In the genomic region with DNA sequence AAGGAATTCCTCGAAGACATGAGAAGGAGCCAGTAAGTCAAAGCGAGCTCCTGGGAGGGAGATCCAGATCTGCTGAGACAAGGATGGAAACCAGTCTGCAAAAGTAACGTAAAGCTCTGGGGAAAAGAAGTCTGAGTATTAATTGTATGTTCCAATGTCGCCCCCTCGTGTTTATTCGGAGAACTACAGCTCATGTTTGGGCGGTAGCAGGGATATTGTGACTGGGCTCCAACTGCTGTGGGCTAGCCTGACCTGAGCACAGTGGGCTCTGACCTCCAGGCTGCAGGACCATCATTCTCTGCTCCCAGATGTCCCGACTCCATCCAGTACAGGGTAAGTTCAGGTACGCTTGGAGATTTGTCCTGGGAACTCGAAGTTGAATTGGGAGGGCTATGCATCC, we compare ENCODE assay signal across 8 mouse cellular contexts. TPM values are rescaled to one million over a fixed set of nuclear protein-coding genes. Genes with fewer than 3 reads are reported as not detected.
A peak's percentile ranks its signal among the peaks of the same experiment; 100 is the strongest.
DNase-seq lines count a peak whose midpoint lies in the region; ATAC-seq and TF ChIP-seq lines count a peak whose summit lies in the region.

No protein-coding gene starts in this region.

- ATAC-seq in kidney, postnatal 0 days (replicated peaks; ENCODE audit: low FRiP score, low read depth): peak; percentile 43; the same call in 1 of the 2 replicates
- ATAC-seq in liver, embryonic 13.5 days (ENCODE audit: low read depth): no peak
- ATAC-seq in neural tube, embryonic 12.5 days (ENCODE audit: low FRiP score, low read depth): peak; percentile 44; the same call in 1 of the 2 replicates

- H3K4me1 ChIP-seq in kidney, postnatal 0 days (replicated peaks; ENCODE audit: insufficient read depth, low read length): no peaks in the 10 kb centered on the region
- H3K4me1 ChIP-seq in liver, embryonic 13.5 days (replicated peaks): no peaks in the 10 kb centered on the region
- no peaks in the 10 kb centered on the region for H3K4me1 ChIP-seq in neural tube, embryonic 12.5 days

- no peak overlapping the region for H3K4me3 ChIP-seq in kidney, postnatal 0 days (replicated peaks; ENCODE audit: low read depth, low read length)
- H3K4me3 ChIP-seq in liver, embryonic 13.5 days (replicated peaks): no peak overlapping the region
- no peak overlapping the region for H3K4me3 ChIP-seq in neural tube, embryonic 12.5 days

- no peaks in the 10 kb centered on the region for H3K9me3 ChIP-seq in kidney, postnatal 0 days (replicated peaks; ENCODE audit: low read length)
- H3K9me3 ChIP-seq in liver, embryonic 13.5 days (replicated peaks): no peaks in the 10 kb centered on the region
- H3K9me3 ChIP-seq in neural tube, embryonic 12.5 days: no peaks in the 10 kb centered on the region

- peak; percentile 89 for TF ChIP-seq CTCF in kidney, postnatal 0 days (IDR thresholded peaks at IDR 0.05; ENCODE audit: low read depth)

- 15% methylated on average over 10 of the region's 10 CpGs for WGBS in kidney, postnatal 0 days
- WGBS in liver, embryonic 13.5 days (ENCODE audit: insufficient replicate concordance): 9% methylated on average over 10 of the region's 10 CpGs
- 14% methylated on average over 10 of the region's 10 CpGs for WGBS in neural tube, embryonic 12.5 days

- no peaks in the 10 kb centered on the region for H3K36me3 ChIP-seq in kidney, postnatal 0 days (ENCODE audit: insufficient read depth, low read length)
- H3K36me3 ChIP-seq in liver, embryonic 13.5 days: no peaks in the 10 kb centered on the region
- H3K36me3 ChIP-seq in neural tube, embryonic 12.5 days: no peaks in the 10 kb centered on the region

- no peaks in the 10 kb centered on the region for H3K27me3 ChIP-seq in kidney, postnatal 0 days (ENCODE audit: insufficient read depth, low read length)
- H3K27me3 ChIP-seq in liver, embryonic 13.5 days: no peaks in the 10 kb centered on the region
- H3K27me3 ChIP-seq in neural tube, embryonic 12.5 days (replicated peaks): no peaks in the 10 kb centered on the region

- no peak overlapping the region for H3K9ac ChIP-seq in kidney, postnatal 0 days (ENCODE audit: low read depth, low read length)
- H3K9ac ChIP-seq in liver, embryonic 13.5 days: no peak overlapping the region
- no peak overlapping the region for H3K9ac ChIP-seq in neural tube, embryonic 12.5 days

- H3K4me2 ChIP-seq in kidney, postnatal 0 days (ENCODE audit: low read length): no peak overlapping the region
- no peak overlapping the region for H3K4me2 ChIP-seq in liver, embryonic 13.5 days
- no peak overlapping the region for H3K4me2 ChIP-seq in neural tube, embryonic 12.5 days (replicated peaks)

- peak; percentile 75 for DNase-seq in A20 (ENCODE audit: low read depth, low spot score)
- peak; percentile 47 for DNase-seq in Muller cell, postnatal 12 days (ENCODE audit: inconsistent ontology term)
- DNase-seq in cerebellum, postnatal 25 days: peak; percentile 73 to 84
- DNase-seq in gastrocnemius, postnatal 25 days: peak; percentile 18
- DNase-seq in kidney, postnatal 0 days (ENCODE audit: low spot score): peak; percentile 91
- DNase-seq in liver, embryonic 13.5 days: peak; percentile 29
- DNase-seq in testis, postnatal 14 days (ENCODE audit: low spot score): peak; percentile 51

- no peak overlapping the region for H3K27ac ChIP-seq in kidney, postnatal 0 days
- H3K27ac ChIP-seq in liver, embryonic 13.5 days: no peak overlapping the region
- H3K27ac ChIP-seq in neural tube, embryonic 12.5 days: no peak overlapping the region

RNA-seq across cellular contexts. Expression of a gene that starts 16.0 kb away (rescaled TPM):
- total RNA-seq in gastrocnemius, postnatal 25 days (2021): not detected
- 10.1 and 11.2 TPM in 2 replicates for polyA plus RNA-seq in kidney, postnatal 0 days (2015; fragmentation: Nextera tagmentation; extraction: Ambion mirVana)
- polyA plus RNA-seq in liver, embryonic 13.5 days (2015; fragmentation: Nextera tagmentation; extraction: Ambion mirVana): 0.32 TPM in 2 replicates
- polyA plus RNA-seq in neural tube, embryonic 12.5 days (2016; fragmentation: Nextera tagmentation; extraction: Ambion mirVana): not detected in 2 replicates

RNA-seq across cellular contexts. Expression of a gene that starts 19.6 kb away (rescaled TPM):
- 10 to 100 TPM; 36.9 to 38.6 TPM for total RNA-seq in gastrocnemius, postnatal 25 days (2021)
- 68.6 and 68.9 TPM in 2 replicates for polyA plus RNA-seq in kidney, postnatal 0 days (2015; fragmentation: Nextera tagmentation; extraction: Ambion mirVana)
- polyA plus RNA-seq in liver, embryonic 13.5 days (2015; fragmentation: Nextera tagmentation; extraction: Ambion mirVana): 10.4 and 11.3 TPM in 2 replicates
- polyA plus RNA-seq in neural tube, embryonic 12.5 days (2016; fragmentation: Nextera tagmentation; extraction: Ambion mirVana): 27.5 and 31.2 TPM in 2 replicates

RNA-seq across cellular contexts. Expression of a gene that starts 26.8 kb away (rescaled TPM):
- total RNA-seq in gastrocnemius, postnatal 25 days (2021): 1 to 10 TPM in 1 of 2 experiments, under 1 TPM in 1; 0.87 to 1.5 TPM
- polyA plus RNA-seq in kidney, postnatal 0 days (2015; fragmentation: Nextera tagmentation; extraction: Ambion mirVana): 9.3 and 11.4 TPM in 2 replicates
- 2.1 and 2.2 TPM in 2 replicates for polyA plus RNA-seq in liver, embryonic 13.5 days (2015; fragmentation: Nextera tagmentation; extraction: Ambion mirVana)
- 1.8 and 2.7 TPM in 2 replicates for polyA plus RNA-seq in neural tube, embryonic 12.5 days (2016; fragmentation: Nextera tagmentation; extraction: Ambion mirVana)

RNA-seq across cellular contexts. Expression of a gene that starts 59.1 kb away (rescaled TPM):
- total RNA-seq in gastrocnemius, postnatal 25 days (2021): 10 to 100 TPM; 73.7 to 80.6 TPM
- 90.1 and 96.3 TPM in 2 replicates for polyA plus RNA-seq in kidney, postnatal 0 days (2015; fragmentation: Nextera tagmentation; extraction: Ambion mirVana)
- polyA plus RNA-seq in liver, embryonic 13.5 days (2015; fragmentation: Nextera tagmentation; extraction: Ambion mirVana): 20.0 and 21.6 TPM in 2 replicates
- polyA plus RNA-seq in neural tube, embryonic 12.5 days (2016; fragmentation: Nextera tagmentation; extraction: Ambion mirVana): 48.3 and 48.4 TPM in 2 replicates

RNA-seq across cellular contexts. Expression of a gene that starts 59.3 kb away (rescaled TPM):
- total RNA-seq in gastrocnemius, postnatal 25 days (2021): 10 to 100 TPM; 19.5 to 20.8 TPM
- polyA plus RNA-seq in kidney, postnatal 0 days (2015; fragmentation: Nextera tagmentation; extraction: Ambion mirVana): 76.8 and 78.6 TPM in 2 replicates
- 62.3 and 68.8 TPM in 2 replicates for polyA plus RNA-seq in liver, embryonic 13.5 days (2015; fragmentation: Nextera tagmentation; extraction: Ambion mirVana)
- 54.7 and 55.2 TPM in 2 replicates for polyA plus RNA-seq in neural tube, embryonic 12.5 days (2016; fragmentation: Nextera tagmentation; extraction: Ambion mirVana)

Comparison
In these comparisons a context has a peak if more than half of its experiments do, and no peak if none do; other contexts are left out.
1. DNase-seq: peak in every context shown above with its lines; median percentile 91 in kidney, postnatal 0 days; 78 in cerebellum, postnatal 25 days; 75 in A20; 51 in testis, postnatal 14 days; 47 in Muller cell, postnatal 12 days; 29 in liver, embryonic 13.5 days; 18 in gastrocnemius, postnatal 25 days.